Mouse (Mus musculus) heart, adult 2 months (tissue): Measurements from ENCODE around the gene Dzank1.

Experiments
- CTCF ChIP-seq: fragments of 200-600 bp; IDR thresholded peaks from 2 replicates; pipeline ENCODE4 v1.8.1; 2022; ENCODE audit warnings: antibody characterized with exemption, mild to moderate bottlenecking, moderate library complexity
- POLR2A ChIP-seq: fragments of 200-500 bp; IDR thresholded peaks from 2 replicates; pipeline ENCODE4 v1.6.1; 2011; ENCODE audit warnings: mild to moderate bottlenecking, low read depth, low read length, control low read depth; ENCODE audit not compliant: insufficient read depth

- TF ChIP-seq CTCF: no peak
- TF ChIP-seq POLR2A: no peak
Measured at GRCm38 (mm10) chr2:144502134-144502533, 25.1 kb downstream of the Dzank1 start.
